Mouse (Mus musculus) limb, embryonic 10.5 days (tissue): ENCODE measurements at regions not wholly inside any gene's neighbourhood (a gene's known extent, or its start where the extent isn't known, plus 50 kb on each side); places are given as distances from the start of the nearest gene placed in this dataset.

Experiments
- DNase-seq: peaks from one replicate; pipeline ENCODE4 v3.0.0-alpha.2; 2017; ENCODE audit warnings: low spot score
- H3K27ac ChIP-seq: fragments of 300-500 bp; sonication (generic); 2 replicates; pipeline ENCODE4 v1.5.1; 2016; ENCODE audit warnings: mild to moderate bottlenecking
- H3K27me3 ChIP-seq: fragments of 300-500 bp; sonication (generic); 2 replicates; pipeline ENCODE4 v1.6.1; 2016; ENCODE audit warnings: low read depth, mild to moderate bottlenecking; ENCODE audit not compliant: poor library complexity, severe bottlenecking
- H3K36me3 ChIP-seq: fragments of 300-500 bp; sonication (generic); 2 replicates; pipeline ENCODE4 v1.6.1; 2016; ENCODE audit warnings: mild to moderate bottlenecking, moderate library complexity
- H3K4me1 ChIP-seq: fragments of 300-500 bp; sonication (generic); 2 replicates; pipeline ENCODE4 v1.6.1; 2016
- H3K4me3 ChIP-seq: fragments of 300-500 bp; sonication (generic); 2 replicates; pipeline ENCODE4 v1.5.1; 2016; ENCODE audit warnings: mild to moderate bottlenecking, moderate library complexity
- H3K9me3 ChIP-seq: fragments of 300-500 bp; sonication (generic); replicated peaks from 2 replicates; pipeline ENCODE4 v1.6.1; 2016; ENCODE audit warnings: mild to moderate bottlenecking
- WGBS: fragments of 180-500 bp; shearing (Covaris S2); methylation state at CpG from one replicate; pipeline ENCODE4 v1.1.7; 2016; 5-methylcytosine and 5-hydroxymethylcytosine counted together

DNA sequence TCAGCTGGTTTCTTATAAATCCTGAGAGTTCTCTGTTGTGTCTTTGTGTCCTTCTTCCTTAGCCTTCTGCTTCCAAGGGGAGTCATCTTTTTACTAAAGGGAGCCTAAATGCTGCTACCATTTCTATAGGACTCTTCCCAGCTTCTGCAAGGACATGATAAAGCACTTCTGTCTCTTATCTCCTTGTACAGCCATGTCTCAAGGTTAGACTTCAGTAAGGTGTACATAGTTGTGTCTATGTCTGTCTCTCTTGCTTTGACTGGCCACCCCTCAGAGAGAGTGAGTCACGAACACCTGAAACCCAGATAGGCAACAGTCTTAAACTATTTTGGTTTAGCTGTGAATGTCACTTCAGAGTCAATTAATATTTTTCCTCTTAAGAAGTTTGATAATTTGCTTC lies 353.0 kb downstream of the Btg1 start:
- no peaks in the 10 kb centered on the region for H3K9me3 ChIP-seq
- H3K27me3 ChIP-seq: no peaks in the 10 kb centered on the region
- H3K36me3 ChIP-seq: no peaks in the 10 kb centered on the region
- H3K4me1 ChIP-seq: no peaks in the 10 kb centered on the region; the same call in 1 of the 2 replicates
- H3K4me3 ChIP-seq: no peak overlapping the region
- 94% methylated on average over 1 of the region's 1 CpGs for WGBS
- no peak for DNase-seq
- H3K27ac ChIP-seq: no peak overlapping the region

DNA sequence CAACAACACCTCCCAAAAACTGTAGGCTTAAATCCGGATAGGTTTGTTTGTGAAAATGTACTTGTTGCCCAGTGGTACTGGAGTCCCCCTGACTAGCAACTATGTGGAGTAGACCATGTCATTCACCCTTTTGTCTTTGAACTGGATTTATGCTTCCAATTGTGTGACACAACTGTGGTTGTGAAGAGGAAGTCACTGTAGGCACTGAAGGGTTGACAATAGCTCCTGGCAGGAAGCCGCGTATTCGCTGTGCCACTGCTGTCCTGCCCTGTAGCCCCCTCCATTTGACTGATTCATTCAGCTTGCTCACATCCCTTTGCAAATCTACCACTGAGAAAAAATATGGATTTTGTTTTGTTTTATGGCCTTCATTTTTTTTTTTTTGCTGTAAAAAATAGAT lies 353.9 kb downstream of the Btg1 start:
- Histone ChIP-seq H3K27ac (no peak overlapping the region), H3K9me3 (no peaks in the 10 kb centered on the region), H3K4me1 (no peaks in the 10 kb centered on the region; the same call in 1 of the 2 replicates), H3K36me3 (no peaks in the 10 kb centered on the region), H3K27me3 (no peaks in the 10 kb centered on the region), H3K4me3 (no peak overlapping the region)
- WGBS: 87% methylated on average over 4 of the region's 4 CpGs
- no peak for DNase-seq

DNA sequence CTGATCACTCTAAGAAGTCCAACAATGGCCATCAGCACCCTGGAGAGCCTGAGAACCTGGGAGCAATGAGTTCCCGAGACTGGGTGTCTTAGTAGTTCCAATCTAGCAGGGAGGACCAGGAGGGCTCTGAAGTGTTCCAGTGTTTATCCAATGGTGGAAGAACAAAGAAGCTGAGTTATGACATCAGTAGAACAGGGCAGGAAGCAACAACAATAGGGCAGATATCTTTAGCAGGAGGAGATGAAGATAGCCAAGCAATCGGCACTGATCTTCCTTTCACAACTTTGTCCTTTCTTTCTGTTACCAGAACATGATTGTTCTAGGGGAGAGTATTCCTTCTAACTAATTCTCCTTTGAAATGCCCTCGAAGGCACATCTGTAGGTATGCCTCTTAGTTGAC lies 355.0 kb downstream of the Btg1 start:
- no peak overlapping the region for H3K27ac ChIP-seq
- no peak for DNase-seq
- H3K9me3 ChIP-seq: no peaks in the 10 kb centered on the region
- H3K27me3 ChIP-seq: no peaks in the 10 kb centered on the region
- 86% methylated on average over 3 of the region's 3 CpGs for WGBS
- no peaks in the 10 kb centered on the region; the same call in 1 of the 2 replicates for H3K4me1 ChIP-seq
- H3K36me3 ChIP-seq: no peaks in the 10 kb centered on the region
- no peak overlapping the region for H3K4me3 ChIP-seq

DNA sequence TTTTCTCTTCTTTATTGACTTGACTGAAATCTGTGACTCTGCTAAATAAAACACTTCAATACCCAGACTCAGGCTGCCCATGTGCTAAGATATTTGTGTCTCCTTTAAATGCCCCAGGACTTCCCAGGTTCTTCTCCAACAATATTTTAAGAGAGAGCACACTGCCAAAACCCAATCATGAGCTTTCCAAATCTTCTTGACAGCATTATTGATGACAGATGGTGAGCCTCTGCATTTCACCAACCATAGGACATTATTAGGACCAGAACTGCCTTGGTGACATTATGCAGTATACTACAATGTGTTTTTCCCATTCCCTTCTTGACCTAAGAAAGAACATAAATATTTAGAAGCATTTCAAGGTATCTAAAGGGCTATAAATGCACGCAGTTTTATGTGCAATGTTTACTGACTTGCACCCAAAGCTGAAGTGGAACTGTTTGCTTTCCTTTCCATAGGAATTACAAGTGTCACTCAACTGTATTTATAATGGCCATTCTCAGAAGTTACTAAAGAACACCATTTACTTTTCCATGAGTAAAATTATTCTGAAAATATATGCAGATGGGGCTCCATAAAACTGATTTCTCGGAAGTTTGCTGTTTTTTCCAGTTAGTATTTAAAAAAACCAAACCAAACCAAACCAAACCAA lies 357.6 kb downstream of the Btg1 start:
- Histone ChIP-seq H3K9me3 (no peaks in the 10 kb centered on the region), H3K27me3 (no peaks in the 10 kb centered on the region), H3K4me1 (no peaks in the 10 kb centered on the region; the same call in 1 of the 2 replicates), H3K4me3 (no peak overlapping the region), H3K27ac (no peak overlapping the region), H3K36me3 (no peaks in the 10 kb centered on the region)
- no peak for DNase-seq
- 83% methylated on average over 2 of the region's 2 CpGs for WGBS

DNA sequence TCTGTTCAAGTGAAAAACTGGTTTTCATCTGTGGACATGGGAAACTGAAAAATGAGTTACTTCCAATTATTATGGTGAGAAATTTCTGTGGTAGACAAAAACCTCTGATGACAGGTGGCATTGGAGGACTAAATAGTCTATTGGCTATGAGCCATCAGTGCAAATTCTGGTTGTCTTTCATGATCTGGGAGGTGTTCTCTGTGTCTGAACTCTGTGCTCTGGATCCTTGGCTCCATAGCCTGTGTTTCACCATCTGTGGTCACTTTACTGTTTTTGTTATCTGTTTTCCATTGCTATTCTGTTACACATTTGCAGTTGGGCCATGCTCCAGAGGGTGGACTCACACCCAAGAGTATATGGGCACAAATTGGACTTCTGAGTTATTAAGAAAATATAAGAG lies 359.9 kb downstream of the Btg1 start:
- H3K4me3 ChIP-seq: no peak overlapping the region
- no peak for DNase-seq
- no peaks in the 10 kb centered on the region for H3K9me3 ChIP-seq
- H3K27ac ChIP-seq: no peak overlapping the region
- H3K27me3 ChIP-seq: no peaks in the 10 kb centered on the region
- peaks cover 7% of the 10 kb centered on the region; the same call in 1 of the 2 replicates for H3K4me1 ChIP-seq
- no peaks in the 10 kb centered on the region for H3K36me3 ChIP-seq

GRCm38 (mm10) chr10:96980494-96980831 lies 363.7 kb downstream of the Btg1 start:
- 87% methylated on average over 3 of the region's 3 CpGs for WGBS
- H3K27ac ChIP-seq: no peak overlapping the region

GRCm38 (mm10) chr10:96980832-96981515 lies 364.2 kb downstream of the Btg1 start:
- WGBS: 88% methylated on average over 9 of the region's 9 CpGs
- Histone ChIP-seq H3K9me3 (no peaks in the 10 kb centered on the region), H3K27me3 (no peaks in the 10 kb centered on the region), H3K4me3 (no peak overlapping the region), H3K27ac (no peak overlapping the region; the same call in 1 of the 2 replicates), H3K4me1 (peaks cover 7% of the 10 kb centered on the region; the same call in 1 of the 2 replicates), H3K36me3 (no peaks in the 10 kb centered on the region)
- no peak for DNase-seq

More at GRCm38 (mm10) chr10:96980494-96980831, 363.7 kb downstream of the Btg1 start:
- Histone ChIP-seq H3K4me3 (no peak overlapping the region), H3K4me1 (peaks cover 7% of the 10 kb centered on the region; the same call in 1 of the 2 replicates), H3K27me3 (no peaks in the 10 kb centered on the region), H3K36me3 (no peaks in the 10 kb centered on the region), H3K9me3 (no peaks in the 10 kb centered on the region)
- DNase-seq: no peak

GRCm38 (mm10) chr10:96981516-96981869 lies 364.7 kb downstream of the Btg1 start:
- Histone ChIP-seq H3K4me1 (peaks cover 7% of the 10 kb centered on the region; the same call in 1 of the 2 replicates), H3K27ac (no peak overlapping the region; the same call in 1 of the 2 replicates), H3K4me3 (no peak overlapping the region), H3K9me3 (no peaks in the 10 kb centered on the region), H3K27me3 (no peaks in the 10 kb centered on the region), H3K36me3 (no peaks in the 10 kb centered on the region)
- no peak for DNase-seq
- 89% methylated on average over 2 of the region's 2 CpGs for WGBS

DNA sequence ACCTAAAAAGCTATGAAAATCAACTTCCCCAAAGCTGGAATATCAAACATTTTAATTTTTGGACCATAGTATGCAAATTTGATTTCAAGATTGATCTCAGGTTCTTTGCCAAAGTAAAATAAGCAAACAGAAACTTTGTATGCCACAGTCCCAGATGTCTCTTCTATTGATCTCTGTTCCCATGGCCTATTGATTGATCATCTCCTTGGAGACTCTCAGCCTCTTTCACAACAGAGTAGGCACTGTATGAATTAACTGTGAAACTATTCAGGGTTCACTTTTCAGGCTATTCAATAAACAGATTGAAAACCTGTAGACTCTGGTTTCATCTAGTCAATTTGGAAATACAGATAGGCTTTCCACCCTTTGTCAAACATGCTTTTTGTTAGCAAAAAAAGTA lies 384.1 kb downstream of the Btg1 start:
- H3K4me1 ChIP-seq: no peaks in the 10 kb centered on the region
- no peak for DNase-seq

DNA sequence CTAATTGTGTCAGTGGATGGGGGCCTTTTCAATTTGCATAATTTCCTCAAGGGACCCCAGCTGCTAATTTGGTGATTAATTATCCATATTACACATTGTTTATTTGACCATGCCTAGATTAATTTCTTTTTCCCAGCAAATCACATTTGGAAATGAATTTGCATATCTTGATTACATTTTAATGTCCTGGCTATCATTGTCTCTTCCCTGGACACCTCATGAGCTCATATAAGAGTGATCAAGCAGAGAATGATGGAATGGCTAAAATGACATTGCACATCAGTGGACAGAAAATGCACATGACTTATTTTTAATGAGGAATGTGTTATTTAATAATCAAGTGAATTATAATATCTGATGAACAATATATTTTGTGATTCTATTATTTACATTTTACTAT lies 392.1 kb downstream of the Btg1 start:
- Histone ChIP-seq H3K27ac (no peak overlapping the region), H3K4me1 (no peaks in the 10 kb centered on the region), H3K9me3 (no peaks in the 10 kb centered on the region), H3K27me3 (no peaks in the 10 kb centered on the region), H3K4me3 (no peak overlapping the region), H3K36me3 (no peaks in the 10 kb centered on the region)
- no peak for DNase-seq

More for the DNA sequence above, 384.1 kb downstream of the Btg1 start:
- Histone ChIP-seq H3K4me3 (no peak overlapping the region), H3K9me3 (no peaks in the 10 kb centered on the region), H3K27ac (no peak overlapping the region), H3K27me3 (no peaks in the 10 kb centered on the region), H3K36me3 (no peaks in the 10 kb centered on the region)

DNA sequence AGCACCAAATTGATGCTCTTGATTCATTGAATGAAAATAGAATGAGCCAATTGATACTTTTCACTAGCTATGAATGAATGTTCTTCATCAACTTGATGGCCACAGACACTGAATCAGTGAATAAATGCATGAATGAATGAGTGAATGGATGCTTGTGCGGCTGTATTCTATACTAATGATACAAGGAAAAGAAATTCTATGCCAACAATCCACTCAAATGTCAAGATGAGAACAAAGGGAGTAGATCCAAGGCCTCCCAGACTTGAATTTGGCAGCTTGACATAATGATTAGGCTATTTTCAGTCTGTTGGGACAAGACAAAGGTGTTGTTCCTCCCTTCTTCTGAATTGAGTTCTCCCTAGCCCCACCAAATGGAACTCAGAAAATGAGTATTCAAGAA lies 393.1 kb downstream of the Btg1 start:
- Histone ChIP-seq H3K27me3 (no peaks in the 10 kb centered on the region), H3K4me3 (no peak overlapping the region), H3K9me3 (no peaks in the 10 kb centered on the region), H3K4me1 (no peaks in the 10 kb centered on the region), H3K36me3 (no peaks in the 10 kb centered on the region), H3K27ac (no peak overlapping the region)
- no peak for DNase-seq
- 96% methylated on average over 1 of the region's 1 CpGs for WGBS

- H3K4me1 ChIP-seq: no peaks in the 10 kb centered on the region
- no peak overlapping the region for H3K27ac ChIP-seq
- WGBS: 83% methylated on average over 3 of the region's 3 CpGs
- H3K4me3 ChIP-seq: no peak overlapping the region
- DNase-seq: no peak
- H3K27me3 ChIP-seq: no peaks in the 10 kb centered on the region
- H3K9me3 ChIP-seq: no peaks in the 10 kb centered on the region
- no peaks in the 10 kb centered on the region for H3K36me3 ChIP-seq
Observed at GRCm38 (mm10) chr10:97018641-97019040, 401.8 kb downstream of the Btg1 start.

GRCm38 (mm10) chr10:97028776-97029175 lies 412.0 kb downstream of the Btg1 start:
- no peak for DNase-seq
- no peaks in the 10 kb centered on the region for H3K27me3 ChIP-seq
- 85% methylated on average over 5 of the region's 5 CpGs for WGBS

More at GRCm38 (mm10) chr10:97028776-97029175, 412.0 kb downstream of the Btg1 start:
- no peak overlapping the region for H3K27ac ChIP-seq
- H3K4me3 ChIP-seq: no peak overlapping the region
- H3K36me3 ChIP-seq: no peaks in the 10 kb centered on the region
- no peaks in the 10 kb centered on the region for H3K9me3 ChIP-seq
- no peaks in the 10 kb centered on the region for H3K4me1 ChIP-seq
